Mouse (Mus musculus) heart, embryonic 14.5 days (tissue): ENCODE measurements around the gene Msh5. TPM values are rescaled to one million over a fixed set of nuclear protein-coding genes. Genes with fewer than 3 reads are reported as not detected.
"Not testable (repeated sequence)": the region's sequence is repeated elsewhere in the genome, so short reads cannot be mapped to it uniquely, and the experiment has no call there.

ENCODE experiments used
- ATAC-seq: fragments of 200-750 bp; cut with Nextera tagmentation; 2 replicates; pipeline ENCODE4 v1.8.0; 2017; ENCODE audit warnings: low read depth, moderate TSS enrichment; ENCODE audit not compliant: insufficient number of reproducible peaks, insufficient read depth, low FRiP score
- H3K27ac ChIP-seq, 2 experiments: fragments of 200-500 bp in 1 of 2; fragments of 300-500 bp in 1 of 2; sonication (generic) in 1 of 2; replicated peaks in 1 of 2; 2 replicates each; pipeline ENCODE4 v1.5.1; 2012 to 2014; ENCODE audit warnings: low read depth in 2 of 2, low read length in 2 of 2, control low read depth in 1 of 2, mild to moderate bottlenecking in 1 of 2, mixed read lengths in 1 of 2; ENCODE audit not compliant: control insufficient read depth in 1 of 2, insufficient read depth in 1 of 2
- H3K27me3 ChIP-seq: fragments of 300-500 bp; sonication (generic); 2 replicates; pipeline ENCODE4 v1.6.1; 2014; ENCODE audit warnings: mild to moderate bottlenecking, low read length, control low read depth; ENCODE audit not compliant: control insufficient read depth, insufficient read depth
- H3K36me3 ChIP-seq: fragments of 300-500 bp; sonication (generic); 2 replicates; pipeline ENCODE4 v1.6.1; 2014; ENCODE audit warnings: mild to moderate bottlenecking, control low read depth, low read length, mixed read lengths; ENCODE audit not compliant: control insufficient read depth, insufficient read depth
- H3K4me1 ChIP-seq, 2 experiments: fragments of 200-500 bp in 1 of 2; fragments of 300-500 bp in 1 of 2; sonication (generic) in 1 of 2; 2 replicates each; pipeline ENCODE4 v1.6.1; 2012 to 2014; ENCODE audit warnings: low read length in 2 of 2, control low read depth in 1 of 2, mixed read lengths in 1 of 2; ENCODE audit not compliant: control insufficient read depth in 2 of 2, insufficient read depth in 2 of 2
- H3K4me2 ChIP-seq: fragments of 300-500 bp; sonication (generic); 2 replicates; pipeline ENCODE4 v1.6.1; 2014; ENCODE audit warnings: mild to moderate bottlenecking, low read length
- H3K4me3 ChIP-seq, 2 experiments: fragments of 200-500 bp in 1 of 2; fragments of 300-500 bp in 1 of 2; sonication (generic) in 1 of 2; 2 replicates each; pipeline ENCODE4 v1.5.1; 2012 to 2014; ENCODE audit warnings: low read length in 2 of 2, mild to moderate bottlenecking in 2 of 2, control low read depth in 1 of 2, low read depth in 1 of 2, moderate library complexity in 1 of 2; ENCODE audit not compliant: control insufficient read depth in 1 of 2, insufficient read depth in 1 of 2
- H3K9ac ChIP-seq: fragments of 300-500 bp; sonication (generic); 2 replicates; pipeline ENCODE4 v1.6.1; 2014; ENCODE audit warnings: mild to moderate bottlenecking, low read length
- H3K9me3 ChIP-seq: fragments of 300-500 bp; sonication (generic); 2 replicates; pipeline ENCODE4 v1.6.1; 2016; ENCODE audit warnings: low read length, control low read depth; ENCODE audit not compliant: control insufficient read depth
- WGBS: fragments of 180-500 bp; shearing (Covaris S2); extraction: QIAGEN DNeasy Blood & Tissue Kit; methylation state at CpG from one replicate; pipeline ENCODE4 v1.1.7; 2014; 5-methylcytosine and 5-hydroxymethylcytosine counted together
- polyA plus RNA-seq: library from polyadenylated mRNA; unstranded; fragments of >200 nt; fragmentation: Nextera tagmentation; extraction: Ambion mirVana; gene quantifications from 2 replicates; pipeline ENCODE4 v1.2.1, GENCODE M21; 2014

Gene Msh5
- polyA plus RNA-seq, 1 experiment from 2014 or later, result 2.6 TPM

DNA sequence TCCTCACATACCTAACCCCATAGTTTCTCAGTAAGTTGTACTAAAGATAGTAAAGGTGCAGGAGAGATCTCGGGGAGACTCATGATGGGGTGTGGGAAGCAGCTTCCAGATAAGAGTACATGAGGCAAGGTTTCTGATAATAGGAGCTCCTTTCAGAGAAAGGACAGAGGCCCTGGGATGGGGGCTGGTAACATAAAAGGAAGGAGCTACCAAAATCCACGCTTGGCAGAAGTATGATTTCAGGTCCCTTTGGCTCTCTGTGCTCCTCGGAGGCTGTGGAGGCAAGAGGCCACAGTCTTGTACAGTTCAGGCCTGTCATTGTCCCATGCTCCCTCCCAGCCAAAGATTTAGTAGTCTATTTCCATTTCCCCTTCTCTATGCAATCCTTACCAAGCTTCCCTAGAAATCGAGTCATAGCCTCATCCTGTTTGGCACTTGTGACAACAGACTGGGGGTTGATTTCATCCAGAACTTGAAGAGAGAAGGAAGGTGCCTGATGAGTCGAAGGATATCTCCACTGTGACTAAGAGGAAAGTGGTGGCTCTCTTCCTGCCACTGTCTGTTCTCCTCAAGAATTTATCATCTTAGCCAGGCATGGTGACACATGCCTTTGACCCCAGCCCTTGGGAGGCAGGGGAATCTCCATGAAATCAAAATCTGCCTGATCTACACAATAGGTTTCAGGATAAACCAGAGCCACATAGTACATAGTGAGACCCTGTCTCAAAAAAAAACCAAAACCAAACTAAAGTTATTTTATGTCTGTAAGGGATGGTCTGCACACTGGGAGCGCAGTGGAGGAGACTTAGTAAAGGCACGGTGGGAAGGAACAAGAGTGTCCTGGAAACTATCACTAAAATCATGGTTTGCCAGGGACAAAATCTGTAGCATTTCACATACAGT lies 1.4 kb downstream of the Msh5 start:
- Histone ChIP-seq H3K4me3 (peak overlapping the region in 1 of 2 experiments; percentile 65; a peak in 1 of 4 replicates), H3K4me1 (peaks cover 24 to 51% of the 10 kb centered on the region in 2 experiments), H3K27ac (peak overlapping the region; percentile 79 to 95), H3K36me3 (no peaks in the 10 kb centered on the region), H3K27me3 (no peaks in the 10 kb centered on the region), H3K4me2 (peak overlapping the region; percentile 99), H3K9ac (peak overlapping the region; percentile 94; the same call in 1 of the 2 replicates), H3K9me3 (no peaks in the 10 kb centered on the region)
- no peak for ATAC-seq
- 54% methylated on average over 7 of the region's 7 CpGs for WGBS

- no peak overlapping the region for H3K4me2 ChIP-seq
- 77% methylated on average over 4 of the region's 4 CpGs for WGBS
- no peak overlapping the region for H3K4me3 ChIP-seq
- peaks cover 16 to 43% of the 10 kb centered on the region in 2 experiments for H3K4me1 ChIP-seq
- H3K27ac ChIP-seq, result peak overlapping the region; percentile 14 to 61; a peak in 1 of 4 replicates
- H3K9me3 ChIP-seq, result no peaks in the 10 kb centered on the region
- no peak overlapping the region for H3K9ac ChIP-seq
- H3K36me3 ChIP-seq, result no peaks in the 10 kb centered on the region
- no peak for ATAC-seq
- no peaks in the 10 kb centered on the region for H3K27me3 ChIP-seq
Measured at GRCm38 (mm10) chr17:35043794-35044193, 2.8 kb downstream of the Msh5 start.

DNA sequence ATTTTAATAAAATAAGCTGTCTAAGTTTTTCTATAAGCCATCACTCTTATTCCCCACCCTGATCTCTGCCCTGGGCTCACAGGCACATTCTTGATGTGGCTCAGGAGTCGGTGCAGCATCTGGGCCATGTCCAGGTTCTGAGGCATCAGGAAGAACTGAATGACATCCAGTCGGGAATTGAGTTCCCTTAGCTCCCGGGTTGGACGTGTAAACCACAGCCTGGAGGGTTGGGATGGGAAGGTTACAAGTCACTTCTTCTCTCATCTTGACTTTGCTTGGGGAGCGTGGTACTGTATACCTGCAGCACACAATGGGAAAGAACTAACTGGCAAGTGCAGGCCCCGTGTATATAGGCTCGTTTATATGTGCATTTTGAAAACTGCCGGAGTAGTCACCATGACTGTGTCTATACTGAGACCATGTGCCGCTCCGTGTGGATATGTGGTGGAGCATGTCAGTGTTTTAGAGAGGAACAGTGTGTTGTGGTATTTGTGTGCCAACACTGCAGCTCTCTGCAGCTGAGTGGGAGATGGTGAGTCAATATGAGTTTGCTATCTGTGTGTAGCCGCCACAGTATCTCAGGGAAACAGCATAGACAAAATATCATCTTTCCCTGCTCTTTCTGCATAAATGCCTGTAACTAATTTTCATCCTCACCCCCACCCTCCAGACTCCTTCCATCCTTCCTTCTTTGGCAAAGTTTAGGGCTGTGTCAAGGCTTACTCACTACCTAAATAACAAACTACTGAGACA lies 7.2 kb downstream of the Msh5 start:
- no peak for ATAC-seq
- Histone ChIP-seq H3K4me2 (no peak overlapping the region), H3K9ac (no peak overlapping the region), H3K4me1 (0 out of 4 replicates have a peak, but pooled peaks cover 0 to 4% of the 10 kb centered on the region in 2 experiments), H3K27me3 (no peaks in the 10 kb centered on the region), H3K36me3 (no peaks in the 10 kb centered on the region), H3K27ac (no peak overlapping the region), H3K9me3 (no peaks in the 10 kb centered on the region), H3K4me3 (no peak overlapping the region)
- 75% methylated on average over 11 of the region's 11 CpGs for WGBS

GRCm38 (mm10) chr17:35034896-35035295 lies 11.6 kb downstream of the Msh5 start:
- Histone ChIP-seq H3K27ac (no peak overlapping the region), H3K27me3 (no peaks in the 10 kb centered on the region), H3K4me3 (no peak overlapping the region), H3K4me1 (0 out of 4 replicates have a peak, but pooled peaks cover 0 to 1% of the 10 kb centered on the region in 2 experiments), H3K36me3 (no peaks in the 10 kb centered on the region), H3K4me2 (no peak overlapping the region), H3K9ac (no peak overlapping the region), H3K9me3 (no peaks in the 10 kb centered on the region)
- no peak for ATAC-seq
- WGBS, result 66% methylated on average over 6 of the region's 6 CpGs

DNA sequence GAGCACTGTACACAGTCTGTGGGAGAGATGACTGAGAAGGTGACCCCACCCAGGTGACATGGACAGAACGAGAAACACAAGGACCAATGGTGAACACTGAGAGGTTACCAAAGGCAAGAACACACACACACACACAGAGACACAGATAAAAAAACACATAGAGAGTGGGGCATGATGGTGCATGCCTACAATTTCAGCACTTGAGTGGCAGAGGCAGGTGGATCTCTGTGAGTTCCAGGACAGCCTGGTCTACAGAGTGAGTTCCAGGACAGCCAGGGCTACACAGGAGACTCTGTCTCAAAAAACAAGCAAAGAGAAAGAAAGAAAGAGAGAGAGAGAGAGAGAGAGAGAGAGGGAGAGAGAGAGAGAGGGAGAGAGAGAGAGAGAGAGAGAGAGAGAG lies 12.8 kb downstream of the Msh5 start:
- H3K27me3 ChIP-seq, H3K9me3 ChIP-seq, H3K27ac ChIP-seq, H3K36me3 ChIP-seq, ATAC-seq, H3K9ac ChIP-seq, H3K4me2 ChIP-seq, H3K4me3 ChIP-seq, H3K4me1 ChIP-seq: not testable (repeated sequence)
- WGBS, result 57% methylated on average over 1 of the region's 1 CpGs

GRCm38 (mm10) chr17:35032323-35032870 lies 14.1 kb downstream of the Msh5 start:
- 62% methylated on average over 8 of the region's 8 CpGs for WGBS
- Histone ChIP-seq H3K36me3 (no peaks in the 10 kb centered on the region), H3K27me3 (no peaks in the 10 kb centered on the region), H3K4me2 (no peak overlapping the region), H3K4me3 (no peak overlapping the region), H3K9ac (no peak overlapping the region), H3K9me3 (no peaks in the 10 kb centered on the region), H3K4me1 (peaks cover 3 to 11% of the 10 kb centered on the region in 2 experiments; a peak in 2 of 4 replicates), H3K27ac (no peak overlapping the region)
- ATAC-seq, result no peak

- Histone ChIP-seq H3K27ac (no peak overlapping the region), H3K4me2 (no peak overlapping the region), H3K27me3 (no peaks in the 10 kb centered on the region), H3K9ac (no peak overlapping the region), H3K4me1 (peaks cover 6 to 14% of the 10 kb centered on the region in 2 experiments; a peak in 2 of 4 replicates), H3K9me3 (no peaks in the 10 kb centered on the region), H3K36me3 (no peaks in the 10 kb centered on the region), H3K4me3 (no peak overlapping the region)
- no peak for ATAC-seq
- 77% methylated on average over 7 of the region's 7 CpGs for WGBS
Measured at GRCm38 (mm10) chr17:35031880-35032279, 14.7 kb downstream of the Msh5 start.
